Mouse (Mus musculus) brain, embryonic 14.5 days (tissue): ENCODE measurements around the gene Cabp2. TPM values are rescaled to one million over a fixed set of nuclear protein-coding genes. Genes with fewer than 3 reads are reported as not detected.

Source experiments
- DNase-seq: peaks from one replicate; pipeline ENCODE4 v3.0.0-alpha.2; 2011; ENCODE audit warnings: low read depth
- CTCF ChIP-seq: fragments of 200-500 bp; IDR thresholded peaks from 2 replicates; pipeline ENCODE4 v1.5.1; 2012; ENCODE audit warnings: inconsistent platforms, mild to moderate bottlenecking, moderate library complexity, borderline replicate concordance; ENCODE audit not compliant: insufficient read depth, insufficient read length; ENCODE audit errors: extremely low read depth
- POLR2A ChIP-seq: fragments of 200-500 bp; IDR thresholded peaks from 2 replicates; pipeline ENCODE4 v1.6.1; 2012; ENCODE audit warnings: mild to moderate bottlenecking, inconsistent platforms, borderline replicate concordance; ENCODE audit not compliant: poor library complexity, insufficient read depth, insufficient read length, severe bottlenecking; ENCODE audit errors: extremely low read depth
- polyA plus RNA-seq: library from polyadenylated mRNA; depleted of rRNA; stranded (reverse); fragments of >200 nt; gene quantifications from 2 replicates; pipeline ENCODE4 v1.2.3, GENCODE M21; 2012

The Cabp2 gene
- polyA plus RNA-seq, 1 experiment, result not detected

DNA sequence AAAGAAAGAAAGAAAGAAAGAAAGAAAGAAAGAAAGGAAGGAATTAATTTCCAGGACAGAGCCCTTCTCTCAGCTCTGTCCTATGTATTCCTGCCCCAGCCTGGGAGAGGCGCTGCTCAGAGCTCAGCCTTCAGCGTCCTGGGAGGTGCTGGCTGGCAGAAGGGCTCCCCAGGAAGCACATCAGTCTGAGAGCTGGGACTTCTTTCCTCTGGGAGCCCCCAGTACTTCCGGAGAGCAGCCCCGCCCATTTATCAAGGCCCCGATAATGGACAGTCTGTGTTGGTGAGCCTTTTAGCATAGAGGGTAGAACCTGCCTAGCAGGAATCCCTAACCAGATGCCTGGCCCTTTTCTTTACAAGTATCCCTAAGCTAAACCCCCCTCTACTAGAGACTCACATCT, 6.8 kb downstream of the Cabp2 start:
- no peak for DNase-seq
- TF ChIP-seq CTCF, result no peak
- no peak for TF ChIP-seq POLR2A

DNA sequence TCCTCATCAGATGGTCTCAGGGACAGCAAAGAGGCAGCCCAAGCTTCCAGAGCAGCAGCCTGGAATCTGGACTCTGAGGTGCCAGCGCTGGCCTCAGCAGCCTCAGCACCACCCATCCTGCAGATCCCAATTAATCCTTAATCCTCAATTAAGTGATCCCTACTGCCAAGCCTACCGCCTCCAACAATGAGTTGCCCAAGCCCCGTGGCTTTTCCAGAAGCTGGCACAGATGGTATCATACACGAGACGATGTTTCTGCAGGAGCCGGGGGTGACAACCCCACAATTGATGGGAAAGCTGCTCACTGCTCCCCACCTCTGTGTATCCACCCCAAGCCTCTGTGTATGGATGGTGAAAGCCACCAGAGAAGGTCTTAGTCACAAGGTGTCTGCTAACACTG, 7.8 kb downstream of the Cabp2 start:
- DNase-seq, result peak; percentile 41
- TF ChIP-seq CTCF (no peak), POLR2A (no peak)

DNA sequence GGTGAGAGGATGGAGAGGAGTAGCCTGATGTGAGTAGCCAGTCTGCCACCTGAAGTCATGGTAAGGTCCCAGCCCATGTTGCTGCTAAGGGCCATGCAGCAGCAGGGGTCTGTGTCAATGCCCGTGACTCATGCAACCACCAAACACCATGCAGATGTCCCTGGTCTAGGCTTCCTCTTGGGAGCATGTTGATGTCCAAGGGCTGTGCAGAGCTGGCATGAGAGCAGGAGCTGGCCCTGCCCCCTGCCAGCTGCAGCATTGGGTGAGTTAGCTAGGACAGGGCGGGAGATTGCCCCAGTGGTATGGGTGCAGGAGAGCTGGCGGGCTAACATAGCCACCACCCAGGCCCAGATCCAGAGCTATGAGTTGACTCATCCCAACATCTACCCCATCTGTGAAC, 9.1 kb downstream of the Cabp2 start:
- TF ChIP-seq POLR2A (no peak), CTCF (no peak)
- DNase-seq, result no peak

DNA sequence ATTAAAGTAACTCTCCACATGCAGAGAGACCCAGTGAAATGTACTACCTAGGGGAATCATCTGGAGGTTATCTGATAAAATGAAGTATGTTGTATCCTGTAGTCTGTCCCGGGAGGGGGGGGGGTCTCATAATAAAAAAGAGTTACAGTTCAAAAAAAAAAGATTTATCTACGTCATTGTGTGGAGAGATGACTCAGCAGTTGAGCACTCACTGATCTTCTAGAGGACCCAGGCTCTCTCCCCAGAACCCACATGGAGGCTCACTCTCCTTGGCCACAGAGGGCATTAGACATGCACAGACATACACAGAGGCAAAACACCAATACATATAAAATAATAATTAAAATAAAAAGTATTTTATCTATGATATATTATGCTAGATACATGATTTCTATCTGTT, 10.0 kb downstream of the Cabp2 start:
- TF ChIP-seq POLR2A (no peak), CTCF (no peak)
- DNase-seq, result no peak

DNA sequence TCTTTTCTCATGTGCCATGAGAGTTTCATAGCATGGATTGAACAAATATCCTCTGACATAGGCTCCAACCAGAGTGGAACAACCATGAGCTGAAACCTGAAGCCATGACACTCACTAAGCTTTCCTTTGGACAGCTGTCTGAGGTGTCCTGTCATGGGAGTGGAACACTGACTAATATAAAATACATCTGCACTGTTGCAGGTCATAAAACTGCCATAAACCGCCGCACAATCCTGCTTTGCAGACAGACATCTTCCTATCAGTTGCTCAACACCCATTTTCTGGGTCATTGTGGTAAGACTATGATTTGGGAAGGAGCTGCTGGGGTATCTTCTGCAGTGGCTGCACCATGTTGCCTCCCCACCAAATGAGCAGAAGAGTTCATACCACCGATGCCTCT, 11.4 kb downstream of the Cabp2 start:
- no peak for DNase-seq
- TF ChIP-seq CTCF, result no peak
- no peak for TF ChIP-seq POLR2A

DNA sequence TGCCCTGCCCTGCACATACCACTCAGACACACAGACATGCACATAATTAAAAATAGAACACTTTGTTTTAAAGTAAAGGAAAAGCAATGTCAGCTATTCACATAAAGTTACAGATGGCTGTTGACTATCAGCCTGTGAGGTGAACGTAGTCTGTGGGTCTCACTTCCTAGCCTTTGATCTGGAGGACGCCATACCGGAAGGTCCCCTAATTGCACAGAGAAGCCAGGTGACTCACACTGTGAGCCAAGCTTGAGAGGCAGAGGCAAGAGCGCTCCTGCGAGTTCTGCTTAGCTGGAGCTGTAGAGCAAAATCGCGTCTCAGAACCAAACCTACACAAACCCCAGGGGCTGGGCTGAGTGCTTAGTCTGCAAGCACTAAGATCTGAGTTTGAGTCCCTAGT, 12.4 kb downstream of the Cabp2 start:
- TF ChIP-seq CTCF, result no peak
- TF ChIP-seq POLR2A, result no peak
- no peak for DNase-seq

DNA sequence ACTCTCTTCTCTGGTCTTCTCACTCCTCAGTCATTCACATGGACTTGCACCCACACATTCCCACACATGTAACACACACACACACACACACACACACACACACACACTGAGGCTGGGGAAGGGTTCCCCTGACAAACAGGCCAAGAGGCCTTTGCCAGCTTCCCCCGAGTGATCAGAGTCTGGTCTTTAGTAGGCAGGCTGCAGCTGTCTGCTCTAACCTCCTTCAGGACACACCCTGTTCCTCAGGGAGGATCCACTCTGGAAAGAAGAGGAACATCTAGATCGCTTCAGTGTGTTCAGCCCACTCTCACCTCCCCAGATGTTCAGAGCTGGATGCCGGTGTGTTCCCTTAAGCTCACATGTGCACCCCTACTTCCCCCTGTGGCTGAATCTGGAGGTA, 13.0 kb downstream of the Cabp2 start:
- no peak for TF ChIP-seq CTCF
- no peak for TF ChIP-seq POLR2A

DNA sequence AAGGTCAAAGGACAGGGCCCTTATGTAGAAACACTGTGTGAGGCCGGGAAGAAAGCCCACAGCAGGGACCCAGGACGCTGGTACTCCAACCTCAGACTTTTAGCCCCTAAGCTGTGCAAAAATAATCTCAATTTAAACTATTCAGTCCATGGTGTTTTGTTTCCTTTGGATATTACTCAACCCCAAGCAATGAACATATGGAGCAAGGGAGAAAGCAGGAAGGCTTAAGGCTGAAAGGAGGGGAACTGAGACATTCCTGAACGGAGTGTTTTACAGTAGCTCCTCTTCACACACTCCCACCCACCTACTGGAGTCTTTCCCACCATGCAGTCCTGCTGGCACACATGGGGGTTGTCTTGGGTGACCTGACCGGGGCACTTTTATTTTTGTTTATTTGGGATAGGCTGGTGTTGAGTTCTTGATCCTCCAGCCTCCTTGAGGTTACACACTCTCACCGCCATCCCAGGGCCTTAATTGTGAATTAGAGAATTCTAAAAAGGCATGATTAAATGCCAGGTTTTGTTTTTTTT, 13.5 kb downstream of the Cabp2 start:
- DNase-seq, result no peak
- TF ChIP-seq POLR2A (no peak), CTCF (no peak)

More for the DNA sequence above, 13.0 kb downstream of the Cabp2 start:
- DNase-seq, result no peak

DNA sequence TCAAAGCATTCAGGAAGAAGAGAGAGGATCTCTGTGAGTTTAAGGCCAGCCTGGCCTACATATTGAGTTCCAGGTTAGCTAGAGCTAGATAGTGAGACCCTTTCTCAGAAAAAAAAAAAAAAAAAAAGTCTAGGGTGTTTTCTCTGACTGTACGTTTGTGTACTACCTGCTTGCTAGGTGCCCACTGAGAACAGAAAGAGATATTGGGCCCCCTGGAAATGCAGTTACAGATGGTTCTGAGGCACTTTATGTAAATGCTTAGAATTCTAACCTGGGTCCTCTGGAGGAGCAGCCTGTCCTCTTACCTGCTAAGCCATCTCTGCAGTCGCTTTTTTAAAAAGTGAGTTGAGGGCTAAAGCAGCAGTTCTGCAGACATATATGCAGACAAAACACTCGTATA, 14.4 kb downstream of the Cabp2 start:
- DNase-seq, result no peak
- TF ChIP-seq POLR2A (no peak), CTCF (no peak)

DNA sequence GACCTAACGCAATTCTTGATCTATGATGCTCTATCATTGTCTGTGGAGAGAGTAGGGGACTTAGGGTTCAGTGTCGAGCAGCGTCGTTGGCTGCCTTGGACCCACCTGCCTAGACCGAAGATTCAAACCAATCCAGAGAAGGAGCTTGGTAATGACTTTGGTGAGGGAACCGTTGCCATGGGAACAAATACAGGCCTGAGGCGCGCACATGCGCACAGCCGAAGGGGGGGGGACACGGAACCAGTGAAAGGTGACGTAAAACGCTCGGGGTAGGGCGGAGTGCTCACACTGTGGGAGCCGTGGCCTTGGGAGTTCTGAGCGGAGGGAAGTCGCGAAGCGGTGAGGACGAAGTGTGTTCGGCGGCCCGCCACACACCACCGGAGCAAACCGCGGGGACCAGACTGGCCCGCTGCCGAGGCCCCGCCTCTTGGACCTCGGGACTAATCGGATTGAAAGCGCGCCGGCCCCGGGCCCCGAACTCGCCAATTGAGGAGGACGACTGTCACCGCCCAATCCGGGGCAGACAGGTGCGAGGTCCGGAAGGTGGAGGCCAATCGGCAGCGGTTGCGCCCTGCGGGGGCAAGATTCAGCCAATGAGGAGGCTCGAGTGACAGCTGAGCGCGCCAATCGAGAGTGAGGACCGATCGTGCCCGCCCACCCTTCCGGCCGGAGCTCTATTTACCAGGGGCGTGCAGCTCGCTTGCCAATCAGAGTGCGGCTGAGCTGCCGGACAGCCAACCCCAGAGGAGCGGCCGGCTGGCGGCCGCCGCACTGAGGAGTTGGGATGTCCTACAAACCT, 15.5 kb downstream of the Cabp2 start, which contains the start of gene Cdk2ap2:
Gene Cdk2ap2, plus strand, starts transcription at position 541 of the 799 bp plus-strand sequence.
- TF ChIP-seq CTCF (no peak), POLR2A (peak; percentile 53; the same call in 1 of the 2 replicates)
- peak; percentile 99 for DNase-seq

DNA sequence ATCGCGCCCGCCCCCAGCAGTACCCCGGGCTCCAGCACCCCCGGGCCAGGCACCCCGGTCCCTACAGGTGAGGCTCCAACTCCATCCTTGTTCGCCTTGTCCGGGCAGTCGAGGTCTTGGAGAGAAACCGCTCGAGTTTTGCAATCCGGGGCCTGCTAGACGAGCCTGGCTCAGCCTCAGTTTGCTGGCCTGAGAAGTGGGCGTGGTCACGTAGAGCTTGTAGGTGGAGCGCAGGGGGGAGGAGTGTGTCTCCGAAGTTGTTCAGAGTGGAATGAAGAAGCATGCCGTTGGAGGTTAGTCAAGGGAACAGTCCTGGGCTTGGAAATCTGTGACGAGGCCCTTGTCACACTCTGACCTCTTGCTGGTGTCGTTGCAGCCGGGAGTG, 16.1 kb downstream of the Cabp2 start:
- no peak for TF ChIP-seq POLR2A
- TF ChIP-seq CTCF, result no peak
- DNase-seq, result no peak

DNA sequence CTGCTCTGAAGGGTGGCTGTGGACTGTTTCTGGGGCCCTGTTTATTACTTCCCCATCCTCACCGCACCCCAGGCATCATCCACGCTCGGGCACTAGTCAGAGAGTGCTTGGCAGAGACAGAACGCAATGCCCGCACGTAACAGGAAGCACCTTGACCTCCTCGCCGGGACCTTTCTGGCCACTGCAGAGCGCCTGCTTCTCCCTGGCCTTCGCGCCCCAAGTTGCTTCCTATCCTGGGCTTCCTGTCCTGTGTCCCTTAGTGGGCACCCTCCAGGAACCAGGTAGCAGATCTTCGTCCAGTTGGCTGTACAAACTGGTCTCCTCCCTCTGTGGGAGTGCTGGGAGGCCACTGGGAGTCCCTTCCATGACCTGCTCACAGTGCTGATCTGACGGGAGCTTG, 17.0 kb downstream of the Cabp2 start:
- no peak for DNase-seq

More for the DNA sequence above, 17.0 kb downstream of the Cabp2 start:
- TF ChIP-seq CTCF (no peak), POLR2A (no peak)
